Mouse (Mus musculus) ES-CJ7 (cell line): Measurements from ENCODE around the gene Mov10.
"Not testable (repeated sequence)": the region's sequence is repeated elsewhere in the genome, so short reads cannot be mapped to it uniquely, and the experiment has no call there.

Experiments
- DNase-seq: peaks from one replicate; pipeline ENCODE4 v3.0.0; 2011; ENCODE audit warnings: low read depth, low spot score

Mov10 gene

DNA sequence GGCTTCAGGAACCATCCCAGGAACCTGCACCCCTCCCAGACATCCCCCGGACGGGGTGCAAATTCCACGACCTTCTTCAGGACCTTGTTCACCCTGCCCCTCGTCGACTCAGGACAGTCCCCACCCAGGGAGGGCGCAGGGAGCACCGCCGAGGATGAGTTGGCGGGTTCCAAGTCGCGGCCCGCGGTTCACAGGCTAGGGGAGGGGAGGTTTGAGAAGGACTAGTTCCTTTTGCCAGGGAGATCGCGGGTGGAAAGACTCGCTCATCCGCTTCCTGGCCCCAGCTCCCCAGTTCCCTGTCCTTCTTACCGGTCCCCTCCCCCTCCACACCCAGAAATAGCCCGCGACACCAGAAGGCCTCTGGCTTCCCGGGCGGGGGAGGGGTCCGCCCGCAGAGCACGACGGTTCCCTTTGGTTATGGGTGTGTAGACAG, 36.9 kb downstream of the Mov10 start, which contains the start of gene Fam19a3:
Fam19a3 (minus strand) TSS at position 370 of the 433 bp plus-strand sequence.
- DNase-seq, result peak; percentile 40

DNA sequence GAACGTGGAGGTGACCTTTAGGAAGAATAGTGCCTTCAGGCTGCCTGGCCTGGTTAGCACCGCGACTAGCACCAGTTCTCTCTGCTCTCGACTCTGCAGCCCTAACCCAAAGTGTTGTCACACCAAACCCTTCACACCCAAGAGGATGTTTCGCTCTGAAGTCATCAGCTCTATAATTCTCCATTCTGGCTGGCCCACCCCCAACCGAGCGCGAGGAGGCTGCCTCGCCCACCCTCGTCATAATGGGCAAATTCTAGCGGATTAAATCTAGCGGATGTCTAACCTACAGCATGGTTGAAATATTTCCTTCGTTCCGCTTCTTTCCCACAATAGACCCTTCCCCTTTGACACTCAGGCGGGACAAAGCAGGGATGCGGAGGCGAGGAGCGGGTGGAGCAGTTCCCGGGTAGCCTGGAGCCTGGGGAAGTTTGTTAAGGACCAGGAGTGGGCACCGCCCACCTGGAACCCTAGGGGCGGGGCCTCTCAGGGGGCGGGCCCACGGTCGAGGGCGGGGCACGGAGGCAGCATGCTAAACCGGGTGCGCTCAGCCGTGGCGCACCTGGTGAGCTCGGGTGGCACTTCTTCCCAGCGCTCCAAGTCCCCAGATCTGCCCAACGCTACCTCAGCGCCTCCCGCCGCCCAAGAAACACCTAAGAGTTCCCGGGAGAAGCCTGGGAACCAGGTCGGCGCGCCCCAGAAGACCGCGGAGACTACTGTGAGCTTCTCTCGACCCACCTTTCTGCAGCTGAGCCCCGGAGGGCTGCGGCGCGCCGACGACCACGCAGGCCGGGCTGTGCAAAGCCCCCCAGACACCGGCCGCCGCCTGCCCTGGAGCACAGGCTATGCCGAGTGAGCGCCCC, 37.6 kb downstream of the Mov10 start, which contains the start of gene Ppm1j:
Ppm1j (plus strand) TSS at position 496 of the 860 bp plus-strand sequence.
- peak; percentile 87 for DNase-seq

DNA sequence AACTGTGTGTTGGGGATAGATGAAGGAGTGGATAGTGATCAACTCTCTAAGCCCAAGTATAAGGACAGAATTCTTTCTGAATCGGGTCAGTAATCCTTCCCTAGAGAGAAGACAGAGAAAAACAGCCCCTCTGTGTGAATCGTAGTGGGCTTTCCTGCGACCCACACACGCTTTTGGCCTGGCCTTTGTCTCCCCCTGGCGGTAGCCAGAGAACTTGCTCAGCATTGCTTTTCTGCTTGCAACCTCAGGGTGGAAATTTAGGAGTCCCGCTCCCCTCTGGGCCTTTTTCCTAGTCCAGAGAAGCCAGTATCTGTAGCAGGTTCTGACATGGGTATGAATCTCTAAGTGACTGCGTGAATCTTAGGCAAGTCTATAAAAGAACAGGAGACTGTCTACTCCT, 38.4 kb downstream of the Mov10 start:
- peak; percentile 74 for DNase-seq

DNA sequence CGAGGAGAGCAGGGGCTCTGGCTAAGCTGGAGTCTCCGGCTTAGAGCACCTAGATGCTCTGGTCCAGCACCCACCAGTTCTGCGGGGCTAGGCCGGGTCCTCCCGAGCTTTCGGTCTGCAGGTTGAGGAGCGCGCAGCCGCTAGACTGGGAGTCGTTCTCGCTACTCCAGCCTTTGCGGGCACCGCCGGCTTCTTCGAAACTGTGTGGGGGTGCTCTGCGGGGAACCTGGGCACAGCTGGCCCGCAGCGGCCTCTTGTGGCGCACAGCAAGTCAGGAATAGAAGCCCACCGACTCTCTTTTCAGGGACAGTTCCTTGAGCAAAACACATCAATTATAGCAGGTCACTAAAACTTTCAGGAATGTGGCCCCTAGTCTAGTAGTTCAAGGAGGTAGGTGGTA, 41.0 kb downstream of the Mov10 start:
- DNase-seq, result peak; percentile 53

DNA sequence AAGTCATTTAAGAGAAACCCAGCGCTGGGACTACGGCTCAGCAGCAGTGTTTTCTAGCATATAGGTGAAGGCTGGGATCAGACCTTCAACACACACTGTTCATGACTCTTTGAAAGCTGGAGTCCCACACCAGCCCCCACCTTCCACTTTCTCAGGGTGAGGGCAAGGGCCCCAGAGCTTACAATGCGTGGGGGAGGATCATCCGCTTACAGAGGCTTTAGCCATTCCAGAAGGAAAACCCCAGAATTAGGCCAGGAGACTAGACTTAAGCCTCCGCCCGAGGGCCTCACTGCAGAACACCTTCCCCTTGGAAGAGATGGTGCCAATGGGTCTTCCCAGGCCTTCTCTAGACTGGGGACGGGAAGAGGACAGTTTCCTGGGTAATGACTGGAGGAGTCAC, 45.1 kb downstream of the Mov10 start:
- DNase-seq, result no peak

DNA sequence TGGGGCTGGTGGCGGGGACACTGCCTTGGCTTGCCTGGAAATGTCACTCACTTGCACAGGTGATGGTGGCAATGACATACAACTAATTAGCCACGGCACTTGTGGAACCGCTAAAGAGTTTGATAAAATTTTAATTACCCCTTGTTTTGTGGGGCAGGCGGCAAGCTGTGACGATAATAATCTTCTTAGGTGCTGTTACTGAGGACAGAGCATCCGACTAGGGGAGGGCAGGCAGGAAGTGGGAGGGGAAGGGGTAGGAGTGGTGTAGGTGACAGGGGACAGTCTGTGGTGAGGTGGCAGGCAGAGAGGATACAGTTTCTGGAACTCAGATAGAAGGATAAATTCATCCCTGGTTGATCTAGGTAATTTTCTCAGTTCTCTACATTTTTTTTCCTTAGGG, 46.9 kb downstream of the Mov10 start:
- no peak for DNase-seq

DNA sequence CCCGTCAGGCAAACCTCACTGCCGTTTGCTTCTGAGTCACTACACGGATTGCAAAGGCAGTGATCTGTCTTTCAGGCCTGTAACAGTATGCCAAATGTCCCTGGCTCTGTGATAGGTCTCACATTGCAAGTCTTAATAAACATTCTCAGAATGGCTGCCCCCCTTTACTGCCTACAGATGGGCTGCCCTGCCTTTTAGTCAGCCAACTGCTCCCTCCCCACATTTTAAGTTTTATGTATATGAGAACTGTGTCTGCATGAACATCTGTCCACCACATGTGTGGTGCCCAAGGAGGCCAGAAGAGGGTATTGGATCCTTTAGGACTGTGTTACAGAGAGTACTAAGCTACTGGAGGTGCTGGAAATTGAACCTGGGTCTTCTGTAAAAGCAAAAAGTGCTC, 47.4 kb downstream of the Mov10 start:
- no peak for DNase-seq

DNA sequence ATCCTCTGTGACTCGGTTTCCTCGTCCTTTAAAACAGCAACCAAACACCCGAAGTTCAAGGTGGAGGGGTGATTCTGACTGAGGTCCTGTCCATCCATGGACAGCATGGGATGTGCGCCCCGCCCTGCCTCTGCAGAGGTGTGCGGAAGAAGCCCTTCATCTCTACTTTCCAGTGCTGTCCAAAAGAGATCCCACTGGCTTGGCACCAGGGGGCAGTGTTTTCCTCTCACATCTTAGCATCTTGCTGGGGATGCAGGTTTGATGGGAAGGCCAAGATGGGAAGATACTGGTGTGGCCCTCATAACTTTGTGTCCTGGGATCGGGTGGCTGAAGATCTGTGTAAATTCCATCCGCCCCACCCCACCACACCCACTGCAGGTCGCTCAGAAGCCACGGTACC, 48.3 kb downstream of the Mov10 start:
- peak; percentile 76 for DNase-seq

DNA sequence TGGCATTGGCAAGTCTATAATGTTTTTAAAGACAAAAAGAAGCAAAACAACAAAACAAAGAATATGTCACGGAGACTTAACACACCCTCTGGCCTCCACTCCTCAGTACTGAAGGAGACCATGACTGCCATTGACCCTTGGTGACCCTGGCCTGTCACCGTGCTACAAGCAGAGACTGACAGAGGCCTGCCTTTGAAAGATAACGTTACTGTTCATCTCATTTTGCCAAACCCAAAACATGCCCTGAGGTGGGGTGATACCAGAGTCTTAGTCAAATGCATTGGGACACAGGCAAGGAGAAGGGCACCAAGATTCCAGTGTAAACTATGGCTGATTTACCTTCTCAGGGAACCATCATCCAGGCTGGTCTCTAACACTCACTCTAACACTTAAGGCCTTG, 49.2 kb downstream of the Mov10 start:
- no peak for DNase-seq

DNA sequence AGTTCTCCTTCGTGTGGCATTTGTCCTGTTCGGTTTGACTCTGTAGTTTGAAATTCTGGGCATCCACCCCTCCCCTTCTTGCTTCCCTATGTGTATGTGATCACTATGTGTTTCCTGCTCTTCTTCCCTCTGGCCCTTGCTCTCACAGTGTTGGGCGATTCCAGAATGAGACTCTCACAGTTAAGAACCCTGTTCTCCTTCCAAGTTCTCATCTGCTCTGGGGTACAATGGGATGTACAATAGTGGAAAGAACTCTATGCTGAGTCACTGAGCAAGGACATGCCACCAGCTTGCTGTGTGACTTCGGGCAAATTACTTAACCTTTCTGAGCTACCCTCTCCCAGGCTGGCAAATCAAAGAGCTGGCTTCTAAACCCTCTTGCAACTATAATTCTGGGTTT, 50.6 kb downstream of the Mov10 start:
- DNase-seq, result no peak

DNA sequence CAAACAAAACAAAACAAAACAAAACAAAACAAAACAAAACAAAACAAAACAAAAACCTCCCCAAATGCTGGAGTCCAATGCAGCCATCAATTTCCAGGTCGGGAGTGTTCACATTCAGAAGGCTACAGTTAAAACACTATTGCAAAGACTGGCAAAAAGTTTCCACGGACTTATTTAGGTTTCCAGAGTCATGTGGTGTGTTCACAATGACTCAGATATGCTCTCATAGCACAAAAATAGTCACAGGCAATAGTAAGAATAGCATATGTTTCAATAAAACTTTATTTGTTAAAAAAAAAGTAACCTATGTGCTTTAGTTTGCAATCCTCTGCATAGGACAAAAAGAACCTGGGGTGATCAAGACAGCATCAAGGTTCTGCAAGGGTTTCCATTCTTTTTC, 51.2 kb downstream of the Mov10 start:
- DNase-seq, result no peak

DNA sequence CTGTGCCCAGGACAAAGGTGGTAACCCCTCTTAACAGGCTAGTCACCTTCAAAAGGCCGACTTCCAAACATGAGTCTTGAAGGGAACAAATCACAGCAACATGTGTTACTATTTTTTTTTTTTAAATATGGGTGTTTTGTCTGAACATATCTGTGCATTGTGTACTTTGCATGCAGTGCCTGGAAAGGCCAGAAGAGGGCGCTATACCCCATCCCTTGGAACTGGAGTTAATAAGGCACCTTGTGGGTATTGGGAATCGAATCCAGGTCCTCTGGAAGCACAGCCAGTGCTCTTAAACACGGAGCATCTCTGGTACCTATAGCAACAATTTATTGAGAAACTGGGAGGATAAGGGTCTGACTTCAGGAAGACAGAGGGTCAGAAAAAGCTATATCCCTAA, 53.3 kb downstream of the Mov10 start:
- peak; percentile 62 for DNase-seq

DNA sequence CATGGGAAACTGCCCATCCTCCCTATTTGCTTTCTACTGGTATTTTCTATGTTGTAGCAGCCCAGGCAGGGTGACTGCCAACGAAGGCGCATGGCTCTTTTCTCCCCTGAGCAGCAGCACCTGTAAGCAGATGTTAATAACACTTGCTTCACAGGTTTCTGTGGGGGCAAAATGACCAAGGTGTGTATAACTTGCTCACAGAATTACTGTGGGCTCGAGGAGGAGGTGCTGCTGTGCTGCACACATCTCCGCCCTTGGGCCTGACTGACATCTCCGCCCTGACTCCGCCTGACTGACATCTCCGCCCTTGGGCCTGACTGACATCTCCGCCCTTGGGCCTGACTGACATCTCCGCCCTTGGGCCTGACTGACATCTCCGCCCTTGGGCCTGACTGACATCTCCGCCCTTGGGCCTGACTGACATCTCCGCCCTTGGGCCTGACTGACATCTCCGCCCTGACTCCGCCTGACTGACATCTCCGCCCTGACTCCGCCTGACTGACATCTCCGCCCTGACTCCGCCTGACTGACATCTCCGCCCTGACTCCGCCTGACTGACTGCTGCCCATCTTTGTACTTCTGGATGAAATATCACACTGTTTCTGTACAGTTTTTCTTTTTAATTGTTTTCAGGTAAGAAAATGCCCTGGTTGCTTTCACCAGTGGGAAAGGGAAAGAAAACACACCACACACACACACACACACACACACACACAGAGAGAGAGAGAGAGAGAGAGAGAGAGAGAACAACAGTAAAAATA, 56.1 kb downstream of the Mov10 start:
- not testable (repeated sequence) for DNase-seq

DNA sequence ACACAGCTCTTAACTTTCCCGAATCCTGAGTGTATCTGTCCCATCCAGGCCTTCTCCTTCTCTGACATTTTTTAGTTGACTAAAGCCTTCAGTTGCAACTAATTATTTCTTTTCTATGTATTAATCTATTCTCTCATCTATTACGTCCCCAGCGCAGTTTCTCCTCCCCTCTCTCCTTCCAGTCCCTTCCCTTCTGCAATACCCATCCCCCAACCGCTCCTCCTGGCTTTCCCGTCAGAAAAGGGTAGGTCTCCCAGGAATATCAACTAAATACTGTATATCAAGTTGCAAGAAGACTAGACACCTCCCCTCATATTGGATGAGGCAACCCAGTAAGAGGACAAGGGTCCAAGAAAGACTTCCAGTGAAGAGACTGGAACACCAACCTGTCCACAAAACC, 59.5 kb downstream of the Mov10 start:
- no peak for DNase-seq

DNA sequence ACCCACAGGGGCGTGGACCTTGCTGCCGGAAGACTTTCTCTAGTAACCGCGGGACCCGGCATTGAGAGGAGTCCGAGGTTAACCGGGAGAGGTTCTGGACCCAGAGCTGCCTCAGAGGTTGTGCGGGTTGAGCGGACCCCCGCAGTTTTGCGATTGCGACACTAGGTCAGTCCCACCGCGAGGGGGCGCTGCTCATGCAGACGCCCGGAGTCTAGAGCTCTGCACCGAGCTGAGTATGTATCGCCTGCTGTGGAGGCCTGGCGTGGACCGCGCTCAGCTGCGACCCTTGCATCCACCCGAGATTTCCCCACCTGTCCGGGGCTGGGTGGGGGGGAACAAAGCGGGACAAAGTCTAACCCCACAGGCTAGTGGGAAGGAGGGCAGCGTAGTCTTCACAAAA, 60.0 kb downstream of the Mov10 start:
- peak; percentile 79 for DNase-seq

DNA sequence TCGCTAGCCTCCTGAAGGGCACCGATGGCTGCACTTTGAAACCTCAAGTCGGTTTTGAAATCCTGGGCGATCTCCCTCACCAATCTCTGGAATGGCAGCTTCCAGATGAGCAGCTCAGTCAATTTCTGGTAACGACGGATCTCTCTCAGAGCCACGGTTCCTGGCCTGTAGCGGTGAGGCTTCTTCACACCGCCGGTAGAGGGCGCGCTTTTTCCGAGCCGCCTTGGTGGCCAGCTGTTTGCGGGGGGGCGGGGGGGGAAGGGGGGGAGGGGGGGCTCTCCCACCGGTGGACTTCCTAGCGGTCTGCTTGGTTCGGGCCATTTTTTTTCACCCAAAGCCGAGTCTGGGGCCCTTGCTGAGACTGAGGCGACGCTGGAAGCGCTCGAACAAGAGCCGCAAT, 65.5 kb downstream of the Mov10 start:
- not testable (repeated sequence) for DNase-seq
